Mouse (Mus musculus): ENCODE results near the gene Vsig4.
"Not testable (repeated sequence)": the region's sequence is repeated elsewhere in the genome, so short reads cannot be mapped to it uniquely, and the experiment has no call there.

The Vsig4 gene

DNA sequence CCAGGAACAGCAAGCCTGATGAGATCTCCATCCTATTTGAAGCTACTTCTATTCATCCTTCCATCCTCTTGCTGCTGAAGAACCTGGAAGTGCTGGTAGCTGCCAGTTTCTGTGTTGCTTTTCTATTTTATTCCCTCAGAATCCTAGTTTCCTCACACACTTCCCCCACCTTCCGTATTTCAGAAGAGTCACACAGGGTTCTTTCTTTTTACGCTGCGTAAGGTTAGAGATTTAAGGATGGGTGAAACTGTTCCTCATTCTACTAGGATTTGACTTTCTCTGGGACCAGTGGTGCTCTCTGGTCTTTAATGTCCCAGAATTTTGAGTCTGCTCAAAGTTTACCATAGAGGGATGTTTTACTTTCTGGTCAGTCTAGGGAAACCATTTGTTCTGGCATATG is at the start of gene Vsig4:
Vsig4 (minus strand) TSS at position 101 of the 400 bp plus-strand sequence.
- DNase-seq = no peak

DNA sequence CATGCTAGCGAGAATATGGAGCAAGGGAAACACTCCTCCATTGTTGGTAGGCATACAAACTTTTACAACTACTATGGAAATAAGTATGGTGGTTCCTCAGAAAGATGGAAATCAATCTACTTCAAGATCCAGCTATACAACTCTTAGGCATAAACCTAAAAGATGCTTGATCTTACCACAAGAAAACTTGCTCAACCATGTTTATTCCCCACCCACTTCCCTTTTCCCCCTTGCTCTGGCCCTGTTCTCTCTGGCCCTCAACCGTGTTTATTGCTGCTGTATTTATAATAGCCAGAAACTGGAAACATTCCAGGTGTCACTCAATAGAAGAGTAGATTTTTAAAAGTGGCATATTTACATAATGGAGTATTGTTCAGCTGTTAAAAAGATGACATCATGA is 45.9 kb upstream of the Vsig4 start:
- no peak for DNase-seq

DNA sequence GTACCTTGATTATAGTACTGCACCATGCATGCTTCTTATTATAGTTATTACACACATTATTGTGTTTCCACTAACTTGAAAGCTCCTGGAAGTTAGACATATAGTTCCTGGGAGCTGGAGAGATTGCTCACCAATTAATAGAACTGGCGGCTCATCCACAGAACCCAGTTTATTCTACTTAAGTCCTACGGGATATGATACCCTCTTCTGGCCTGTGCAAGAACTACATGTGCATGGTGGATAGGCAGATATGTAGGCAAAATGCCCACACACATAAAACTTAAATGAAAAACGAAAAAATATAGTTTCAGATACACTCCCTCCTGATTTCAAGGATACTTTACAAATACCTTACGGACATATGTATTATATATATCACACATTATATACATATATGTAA is 36.5 kb upstream of the Vsig4 start:
- peak; percentile 2 for DNase-seq

GRCm38 (mm10) chrX:96256509-96256908 is 36.7 kb downstream of the Vsig4 start:
- no peak for DNase-seq

DNA sequence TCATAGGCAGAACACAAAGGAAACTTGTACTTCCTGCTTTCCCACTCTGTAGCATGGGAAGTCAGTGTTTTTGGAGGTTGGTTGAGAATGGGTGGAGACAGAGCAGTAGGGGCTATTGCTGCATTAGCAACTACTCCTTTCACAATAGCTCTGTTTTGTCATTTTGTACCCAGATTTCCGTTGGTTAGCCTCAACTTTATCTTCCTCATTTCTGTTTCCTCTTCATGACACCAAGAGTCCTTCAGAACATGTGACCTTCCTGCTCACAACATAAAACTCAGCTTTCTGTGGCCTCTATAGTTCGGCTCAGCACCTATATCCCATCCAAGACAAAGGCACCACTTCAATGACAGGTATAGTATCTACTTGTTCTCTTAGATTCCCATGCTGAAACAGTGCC is 53.6 kb downstream of the Vsig4 start:
- peak; percentile 10 for DNase-seq

DNA sequence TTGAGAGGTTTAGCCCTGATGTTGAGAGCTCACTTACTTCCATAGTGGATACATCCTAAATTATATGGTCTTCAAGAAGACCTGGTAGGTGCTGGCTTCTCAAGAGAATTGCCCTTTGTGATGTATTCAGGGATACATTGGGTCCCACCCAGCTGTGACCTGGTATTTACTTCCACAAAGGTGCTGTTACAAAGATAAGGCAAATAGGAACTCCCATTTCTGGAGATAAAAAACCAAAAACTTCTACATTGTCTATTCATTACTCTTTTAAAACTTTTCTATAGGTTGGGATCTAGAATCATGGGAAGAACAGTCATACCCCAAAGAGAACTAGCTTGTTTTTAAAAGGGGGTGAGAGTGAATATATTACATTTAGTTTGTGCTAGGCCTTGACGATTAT is 54.2 kb downstream of the Vsig4 start:
- DNase-seq = no peak

DNA sequence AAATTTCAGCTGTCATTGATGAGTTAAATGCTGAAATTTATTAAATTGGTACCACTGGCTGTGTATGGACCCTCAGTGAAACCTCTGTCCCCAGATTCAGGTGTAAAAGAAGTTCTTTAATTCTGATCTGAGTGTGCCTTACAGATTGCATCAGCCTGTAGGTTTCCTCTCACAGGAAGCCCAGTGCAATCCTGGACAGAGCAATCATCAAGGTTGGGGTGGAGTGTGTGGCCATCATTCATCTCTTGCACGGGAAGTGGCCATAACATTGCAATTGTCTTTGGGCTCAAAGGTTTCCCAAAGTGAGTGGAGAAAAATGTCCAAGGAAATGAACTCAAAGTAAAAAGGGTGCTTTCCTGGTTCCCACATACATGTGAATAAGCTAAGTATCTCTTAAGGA is 57.5 kb downstream of the Vsig4 start:
- no peak for DNase-seq

- DNase-seq = no peak
Observed at GRCm38 (mm10) chrX:96227030-96227429, 66.2 kb downstream of the Vsig4 start.

DNA sequence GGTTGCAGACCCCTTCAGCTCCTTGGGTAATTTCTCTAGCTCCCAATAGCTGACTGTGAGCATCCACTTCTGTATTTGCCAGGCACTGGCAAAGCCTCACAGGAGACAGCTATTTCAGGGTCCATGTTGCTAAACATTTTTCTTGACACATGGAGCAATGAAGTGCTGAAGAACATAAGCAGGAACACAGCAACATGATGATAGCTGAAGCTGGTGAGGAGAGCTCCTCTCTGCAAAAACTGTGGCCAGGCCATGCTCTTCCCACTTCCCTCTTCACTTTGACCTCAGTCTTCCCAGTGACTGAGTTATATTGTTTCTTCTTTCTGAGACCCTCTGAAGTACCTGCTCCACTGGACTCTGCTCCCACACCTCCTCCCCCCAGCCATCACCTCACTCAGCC is 67.8 kb downstream of the Vsig4 start:
- DNase-seq = no peak

GRCm38 (mm10) chrX:96224210-96224609 is 69.0 kb downstream of the Vsig4 start:
- no peak for DNase-seq

GRCm38 (mm10) chrX:96218088-96218487 is 75.2 kb downstream of the Vsig4 start:
- DNase-seq = no peak

GRCm38 (mm10) chrX:96206872-96207271 is 86.4 kb downstream of the Vsig4 start:
- no peak for DNase-seq

GRCm38 (mm10) chrX:96205143-96205542 is 88.1 kb downstream of the Vsig4 start:
- DNase-seq = not testable (repeated sequence)
